Mouse (Mus musculus) cerebellum, adult 9-10 months (tissue): ENCODE results near the gene Scube2.
A peak's percentile ranks its signal among the peaks of the same experiment; 100 is the strongest.

Experiments used
- DNase-seq: peaks from one replicate; pipeline ENCODE4 v3.0.0; 2022

The Scube2 gene

GRCm38 (mm10) chr7:109849750-109850434, 15.6 kb downstream of the Scube2 start:
- DNase-seq: no peak

- DNase-seq: no peak
These were observed 16.4 kb downstream of the Scube2 start for GRCm38 (mm10) chr7:109848867-109849733.

- DNase-seq: no peak
These were observed 21.4 kb downstream of the Scube2 start for GRCm38 (mm10) chr7:109844100-109844499.

- DNase-seq: peak; percentile 23
These were observed 23.7 kb downstream of the Scube2 start for GRCm38 (mm10) chr7:109841618-109842418.

GRCm38 (mm10) chr7:109841031-109841430, 24.4 kb downstream of the Scube2 start:
- DNase-seq: no peak

GRCm38 (mm10) chr7:109838613-109839012, 26.9 kb downstream of the Scube2 start:
- DNase-seq: no peak

GRCm38 (mm10) chr7:109837651-109838050, 27.8 kb downstream of the Scube2 start:
- no peak for DNase-seq

GRCm38 (mm10) chr7:109834894-109835293, 30.6 kb downstream of the Scube2 start:
- DNase-seq: no peak

- no peak for DNase-seq
These were observed 34.1 kb downstream of the Scube2 start for GRCm38 (mm10) chr7:109831376-109831775.

GRCm38 (mm10) chr7:109826911-109827310, 38.6 kb downstream of the Scube2 start:
- DNase-seq: no peak

GRCm38 (mm10) chr7:109825293-109825692, 40.2 kb downstream of the Scube2 start:
- no peak for DNase-seq

- no peak for DNase-seq
These were observed 46.9 kb downstream of the Scube2 start for GRCm38 (mm10) chr7:109818600-109818999.

GRCm38 (mm10) chr7:109817954-109818353, 47.5 kb downstream of the Scube2 start:
- DNase-seq: no peak

- DNase-seq: no peak
These were observed 51.9 kb downstream of the Scube2 start for GRCm38 (mm10) chr7:109813330-109814140.

- DNase-seq: peak; percentile 73
These were observed 57.6 kb downstream of the Scube2 start for GRCm38 (mm10) chr7:109807616-109808485.

- DNase-seq: peak; percentile 60
These were observed 60.6 kb downstream of the Scube2 start for GRCm38 (mm10) chr7:109804843-109805242.

- DNase-seq: peak; percentile 86
These were observed 61.1 kb downstream of the Scube2 start for GRCm38 (mm10) chr7:109804355-109804754.

GRCm38 (mm10) chr7:109803516-109803915, 62.0 kb downstream of the Scube2 start:
- DNase-seq: no peak

- no peak for DNase-seq
These were observed 64.9 kb downstream of the Scube2 start for GRCm38 (mm10) chr7:109800626-109801025.

GRCm38 (mm10) chr7:109799168-109799567, 66.3 kb downstream of the Scube2 start:
- no peak for DNase-seq

GRCm38 (mm10) chr7:109795564-109795963, 69.9 kb downstream of the Scube2 start:
- no peak for DNase-seq
